Mouse (Mus musculus) layer of hippocampus, adult 2 months (tissue): ENCODE measurements at regions not wholly inside any gene's neighbourhood (a gene's known extent, or its start where the extent isn't known, plus 50 kb on each side); places are given as distances from the start of the nearest gene placed in this dataset.
A peak's percentile ranks its signal among the peaks of the same experiment; 100 is the strongest.
"Not testable (repeated sequence)": the region's sequence is repeated elsewhere in the genome, so short reads cannot be mapped to it uniquely, and the experiment has no call there.

ENCODE experiments used
- DNase-seq, 2 experiments: peaks; one replicate each; pipeline ENCODE4 v3.0.0; 2022; ENCODE audit warnings: low spot score in 2 of 2
- H3K27ac ChIP-seq: fragments of 200-600 bp; 2 replicates; pipeline ENCODE4 v1.8.1; 2022
- H3K4me3 ChIP-seq: fragments of 200-600 bp; 2 replicates; pipeline ENCODE4 v1.8.1; 2022; ENCODE audit warnings: mild to moderate bottlenecking
- CTCF ChIP-seq: fragments of 200-600 bp; conservative IDR thresholded peaks from 2 replicates; pipeline ENCODE4 v1.8.1; 2022; ENCODE audit warnings: antibody characterized with exemption, mild to moderate bottlenecking, moderate library complexity

GRCm38 (mm10) chr5:16937840-16938239 is 146.2 kb downstream of the Gm28710 start:
- peak; percentile 97 for TF ChIP-seq CTCF
- DNase-seq = peak; percentile 5 to 43
- no peak overlapping the region for H3K4me3 ChIP-seq
- no peak overlapping the region for H3K27ac ChIP-seq

- Histone ChIP-seq H3K4me3 (no peak overlapping the region), H3K27ac (no peak overlapping the region)
- DNase-seq = peak; percentile 16 to 29
- TF ChIP-seq CTCF = peak; percentile 84
These were observed 155.8 kb downstream of the Gm28710 start for GRCm38 (mm10) chr5:16947430-16947829.

- no peak for TF ChIP-seq CTCF
- Histone ChIP-seq H3K27ac (no peak overlapping the region), H3K4me3 (no peak overlapping the region)
- DNase-seq = no peak
These were observed 176.1 kb downstream of the Gm28710 start for GRCm38 (mm10) chr5:16967735-16968134.

GRCm38 (mm10) chr5:16968817-16969216 is 177.2 kb downstream of the Gm28710 start:
- DNase-seq, H3K27ac ChIP-seq, H3K4me3 ChIP-seq: not testable (repeated sequence)

- no peak for DNase-seq
- TF ChIP-seq CTCF = no peak
- no peak overlapping the region for H3K4me3 ChIP-seq
- no peak overlapping the region for H3K27ac ChIP-seq
These were observed 181.7 kb downstream of the Gm28710 start for GRCm38 (mm10) chr5:16973206-16973896.

GRCm38 (mm10) chr5:16976006-16976405 is 184.4 kb downstream of the Gm28710 start:
- peak; percentile 15 to 21 for DNase-seq
- Histone ChIP-seq H3K4me3 (no peak overlapping the region), H3K27ac (no peak overlapping the region)
- TF ChIP-seq CTCF = no peak

GRCm38 (mm10) chr5:16984877-16985276 is 193.3 kb downstream of the Gm28710 start:
- Histone ChIP-seq H3K27ac (no peak overlapping the region), H3K4me3 (no peak overlapping the region)
- DNase-seq = no peak
- TF ChIP-seq CTCF = no peak

GRCm38 (mm10) chr5:16991518-16991917 is 199.9 kb downstream of the Gm28710 start:
- TF ChIP-seq CTCF = no peak
- H3K27ac ChIP-seq = no peak overlapping the region
- H3K4me3 ChIP-seq = no peak overlapping the region
- no peak for DNase-seq

- H3K4me3 ChIP-seq = no peak overlapping the region
- DNase-seq = no peak
These were observed 207.6 kb downstream of the Gm28710 start for GRCm38 (mm10) chr5:16999183-16999582.

GRCm38 (mm10) chr5:17006807-17007522 is 215.4 kb downstream of the Gm28710 start:
- no peak for TF ChIP-seq CTCF
- DNase-seq = no peak
- no peak overlapping the region for H3K4me3 ChIP-seq
- no peak overlapping the region for H3K27ac ChIP-seq

More at GRCm38 (mm10) chr5:16999183-16999582, 207.6 kb downstream of the Gm28710 start:
- no peak overlapping the region for H3K27ac ChIP-seq
- TF ChIP-seq CTCF = no peak

- no peak overlapping the region for H3K27ac ChIP-seq
- no peak for TF ChIP-seq CTCF
- no peak for DNase-seq
- H3K4me3 ChIP-seq = no peak overlapping the region
These were observed 230.0 kb downstream of the Gm28710 start for GRCm38 (mm10) chr5:17021636-17022035.

GRCm38 (mm10) chr5:17053935-17054334 is 262.3 kb downstream of the Gm28710 start:
- no peak for DNase-seq
- Histone ChIP-seq H3K27ac (no peak overlapping the region), H3K4me3 (no peak overlapping the region)
- TF ChIP-seq CTCF = no peak

- H3K4me3 ChIP-seq = no peak overlapping the region
- no peak overlapping the region for H3K27ac ChIP-seq
- no peak for TF ChIP-seq CTCF
- DNase-seq = no peak
These were observed 273.0 kb downstream of the Gm28710 start for GRCm38 (mm10) chr5:17064565-17064964.

- Histone ChIP-seq H3K27ac (no peak overlapping the region), H3K4me3 (no peak overlapping the region)
- TF ChIP-seq CTCF = no peak
- no peak for DNase-seq
These were observed 288.8 kb downstream of the Gm28710 start for GRCm38 (mm10) chr5:17080405-17080804.
